Mouse (Mus musculus): ENCODE results near the gene Jmjd7. TPM values are rescaled to one million over a fixed set of nuclear protein-coding genes. Genes with fewer than 3 reads are reported as not detected.

The Jmjd7 gene
- polyA plus RNA-seq, 1 experiment from 2014 or later, result 21.1 TPM

Small RNA genes within 50 kb of the gene (microRNA-seq; reads per million reads assigned to microRNA genes)
- gene Mir7665, result not detected

Other genes with a start within 250 kb of the Jmjd7 start
- 35.7 and 36.9 TPM in 2 replicates for gene Rpap1, start 239.9 kb upstream of the Jmjd7 start, polyA plus RNA-seq (2016; fragmentation: Nextera tagmentation; extraction: Ambion mirVana)
- 34.6 and 37.8 TPM in 2 replicates for gene Tyro3, start 229.8 kb upstream of the Jmjd7 start, polyA plus RNA-seq (2016; fragmentation: Nextera tagmentation; extraction: Ambion mirVana)
- 37.9 and 39.9 TPM in 2 replicates for gene Mga, start 130.3 kb upstream of the Jmjd7 start, polyA plus RNA-seq (2016; fragmentation: Nextera tagmentation; extraction: Ambion mirVana)
- gene Mapkbp1, start 54.8 kb upstream of the Jmjd7 start, polyA plus RNA-seq (2016; fragmentation: Nextera tagmentation; extraction: Ambion mirVana), result 3.4 and 4.9 TPM in 2 replicates
- gene Gm28042, start within 50 bp of the Jmjd7 start, polyA plus RNA-seq (2016; fragmentation: Nextera tagmentation; extraction: Ambion mirVana), result 4.6 and 5.0 TPM in 2 replicates
- 3.7 and 3.8 TPM in 2 replicates for gene Pla2g4b, start 5.9 kb downstream of the Jmjd7 start, polyA plus RNA-seq (2016; fragmentation: Nextera tagmentation; extraction: Ambion mirVana)
- 27.9 and 28.2 TPM in 2 replicates for gene Ehd4, start 127.1 kb downstream of the Jmjd7 start, polyA plus RNA-seq (2016; fragmentation: Nextera tagmentation; extraction: Ambion mirVana)
- gene Pla2g4e, start 217.9 kb downstream of the Jmjd7 start, polyA plus RNA-seq (2016; fragmentation: Nextera tagmentation; extraction: Ambion mirVana), result 0.06 TPM in 1 of 2 replicates, not detected in the other

Measured in limb, embryonic 12.5 days (tissue).